Mouse (Mus musculus): Measurements from ENCODE around the gene Gadd45gip1.

- no peak for TF ChIP-seq ZC3H11A (IDR thresholded peaks at IDR 0.05; ENCODE audit: borderline replicate concordance, low read depth, low read length)
- no peak for TF ChIP-seq CHD2 (IDR thresholded peaks at IDR 0.05; ENCODE audit: low read depth, low read length)
Measured at GRCm38 (mm10) chr8:84877297-84878035, 46.1 kb downstream of the Gadd45gip1 start.
